23 mouse cellular contexts compared by ENCODE assay signal in genomic region chr1:134791456-134791855, GRCm38 (mm10).
DNase-seq lines count a peak whose midpoint lies in the region; ATAC-seq and TF ChIP-seq lines count a peak whose summit lies in the region.
"Had no signal": no experiment of that assay in that cellular context is flagged by ENCODE, and none has a peak within 500 bp of the region (broad histone marks: within the 10 kb centered on the region; RNA-seq: fewer than 3 reads in every experiment).

No protein-coding gene starts in this region.

- H3K79me2 ChIP-seq in MEL (ENCODE audit: control insufficient read depth, insufficient read depth, low read length, poor library complexity): no peaks in the 10 kb centered on the region

- TF ChIP-seq POLR2A in MEL (IDR thresholded peaks at IDR 0.05; ENCODE audit: control insufficient read depth in 1 of 2, insufficient read depth in 1 of 2, low read depth in 1 of 2, low read length in 2 of 2, poor library complexity in 1 of 2): no peak

- TF ChIP-seq RAD21 in MEL (IDR thresholded peaks at IDR 0.05; ENCODE audit: low read depth, low read length): no peak

- H3K4me3 ChIP-seq in kidney, embryonic 14.5 days (ENCODE audit: low read length): no peak overlapping the region
- H3K4me3 ChIP-seq in MEL (ENCODE audit: control insufficient read depth in 1 of 2, insufficient read depth in 1 of 2, low read depth in 2 of 2, low read length in 2 of 2): no peak overlapping the region

- ATAC-seq in kidney, embryonic 14.5 days (ENCODE audit: low FRiP score, low TSS enrichment): peak; percentile 64; the same call in 1 of the 2 replicates
- ATAC-seq: activated CD4-positive, CD25-positive, alpha-beta regulatory T cell, adult 4 months; CD4-positive, CD25-positive, alpha-beta regulatory T cell, adult 4 months; Patski had no signal

- no peaks in the 10 kb centered on the region for H3K27me3 ChIP-seq in kidney, embryonic 14.5 days (ENCODE audit: control insufficient read depth, insufficient read depth, low read length)
- no peaks in the 10 kb centered on the region for H3K27me3 ChIP-seq in MEL (ENCODE audit: control insufficient read depth in 1 of 2, insufficient read depth in 2 of 2, low read length in 2 of 2)
- H3K27me3 ChIP-seq: CH12.LX, Patski had no signal

- TF ChIP-seq EP300 in MEL (IDR thresholded peaks at IDR 0.05; ENCODE audit: low read depth in 1 of 2, low read length in 2 of 2): no peak

- no peaks in the 10 kb centered on the region for H3K36me3 ChIP-seq in kidney, embryonic 14.5 days (ENCODE audit: control insufficient read depth, insufficient read depth, low read length)
- peaks cover 0 to 20% of the 10 kb centered on the region in 2 experiments; a peak in 2 of 4 replicates for H3K36me3 ChIP-seq in MEL (ENCODE audit: control insufficient read depth in 1 of 2, insufficient read depth in 2 of 2, low read length in 2 of 2)
- H3K36me3 ChIP-seq: G1E had no signal

- no peaks in the 10 kb centered on the region for H3K9me3 ChIP-seq in kidney, embryonic 14.5 days (ENCODE audit: control insufficient read depth, low read length)
- no peaks in the 10 kb centered on the region for H3K9me3 ChIP-seq in MEL (replicated peaks; ENCODE audit: insufficient read depth, low read length)
- H3K9me3 ChIP-seq: G1E had no signal

- no peak overlapping the region for H3K9ac ChIP-seq in kidney, embryonic 14.5 days (ENCODE audit: low read depth, low read length)
- no peak overlapping the region for H3K9ac ChIP-seq in MEL (ENCODE audit: control insufficient read depth, low read depth, low read length, poor library complexity, severe bottlenecking)

- no peaks in the 10 kb centered on the region for H3K4me1 ChIP-seq in kidney, embryonic 14.5 days (ENCODE audit: control insufficient read depth, insufficient read depth, low read length)
- H3K4me1 ChIP-seq in MEL (ENCODE audit: control insufficient read depth in 1 of 2, insufficient read depth in 2 of 2, low read length in 2 of 2): peaks cover 3 to 11% of the 10 kb centered on the region in 2 experiments; a peak in 3 of 4 replicates

- no peak overlapping the region for H3K4me2 ChIP-seq in kidney, embryonic 14.5 days (replicated peaks; ENCODE audit: low read depth, low read length)

- no peak for DNase-seq in kidney, postnatal 10 days
- peak; percentile 16 for DNase-seq in 416B (ENCODE audit: low read depth)
- DNase-seq in MEL (ENCODE audit: low read depth, low spot score): no peak
- no peak for DNase-seq in right cerebral cortex, postnatal 10 days (ENCODE audit: low spot score in 2 of 2)
- no peak for DNase-seq in thymus, postnatal 0 days (ENCODE audit: low spot score)
- DNase-seq: adrenal gland, adult 2 months; adrenal gland, adult 8-10 months; adrenal gland, postnatal 10 days; adrenal gland, postnatal 14 days; adrenal gland, postnatal 25 days; adrenal gland, postnatal 36 days; B cell, adult 2 months; cerebellum, adult 11 months; cerebellum, adult 11-12 months; cerebellum, adult 18-20 months; cerebellum, adult 2 months; cerebellum, adult 8-10 months had no signal

- no peak for TF ChIP-seq CTCF in MEL (IDR thresholded peaks at IDR 0.05 in 2 of 3, conservative IDR thresholded peaks at IDR 0.05 in 1 of 3; ENCODE audit: control insufficient read depth in 1 of 3, insufficient read depth in 1 of 3, low read depth in 2 of 3, low read length in 3 of 3, poor library complexity in 1 of 3, severe bottlenecking in 1 of 3)

- no peak overlapping the region for H3K27ac ChIP-seq in kidney, embryonic 14.5 days (ENCODE audit: low read depth, low read length)
- no peak overlapping the region for H3K27ac ChIP-seq in MEL (ENCODE audit: control insufficient read depth, low read depth, low read length)

TF ChIP-seq in MEL, 35 proteins besides CTCF, POLR2A, EP300 and RAD21:
- no peak for TF ChIP-seq GABPA (IDR thresholded peaks at IDR 0.05; ENCODE audit: low read depth, low read length)
- TF ChIP-seq MAX (IDR thresholded peaks at IDR 0.05; ENCODE audit: low read length): no peak
- no peak for TF ChIP-seq ZKSCAN1 (IDR thresholded peaks at IDR 0.05; ENCODE audit: low read depth, low read length)
- TF ChIP-seq SIN3A (IDR thresholded peaks at IDR 0.05; ENCODE audit: low read length): no peak
- TF ChIP-seq ETS1 (IDR thresholded peaks at IDR 0.05; ENCODE audit: low read depth, low read length): no peak
- peak; percentile 67; the same call in 1 of the 2 replicates for TF ChIP-seq RCOR1 (IDR thresholded peaks at IDR 0.05; ENCODE audit: low read depth, low read length)
- TF ChIP-seq ZNF384 (IDR thresholded peaks at IDR 0.05; ENCODE audit: low read depth, low read length): no peak
- no peak for TF ChIP-seq USF2 (IDR thresholded peaks at IDR 0.05; ENCODE audit: borderline replicate concordance in 1 of 2, insufficient read depth in 1 of 2, low read depth in 1 of 2, low read length in 2 of 2)
- no peak for TF ChIP-seq TBP (IDR thresholded peaks at IDR 0.05; ENCODE audit: low read depth, low read length)
- TF ChIP-seq NELFE (IDR thresholded peaks at IDR 0.05; ENCODE audit: low read depth, low read length): no peak
- no peak for TF ChIP-seq USF1 (IDR thresholded peaks at IDR 0.05; ENCODE audit: low read depth, low read length)
- peak; percentile 55 for TF ChIP-seq TCF12 (IDR thresholded peaks at IDR 0.05; ENCODE audit: low read depth, low read length)
